Mouse (Mus musculus): ENCODE data around the gene Pecam1. TPM values are rescaled to one million over a fixed set of nuclear protein-coding genes. Genes with fewer than 3 reads are reported as not detected.
A peak's percentile ranks its signal among the peaks of the same experiment; 100 is the strongest.
"Not testable (repeated sequence)": the region's sequence is repeated elsewhere in the genome, so short reads cannot be mapped to it uniquely, and the experiment has no call there.

Gene Pecam1
- total and polyA plus RNA-seq, 2 experiments from 2014 or later, result 63.2 to 126 TPM

GRCm38 (mm10) chr11:106625577-106625976 is 124.9 kb downstream of the Pecam1 start:
- Histone ChIP-seq H3K4me2 (ENCODE audit: low read depth, low read length) (no peak overlapping the region), H3K4me3 (ENCODE audit: low read depth, low read length) (no peak overlapping the region), H3K27me3 (ENCODE audit: control insufficient read depth, insufficient read depth, low read length) (no peaks in the 10 kb centered on the region), H3K36me3 (replicated peaks; ENCODE audit: control insufficient read depth, insufficient read depth, low read length) (no peaks in the 10 kb centered on the region), H3K4me1 (ENCODE audit: control insufficient read depth, insufficient read depth) (peaks cover 5% of the 10 kb centered on the region; the same call in 1 of the 2 replicates), H3K9ac (replicated peaks; ENCODE audit: low read depth, low read length) (no peak overlapping the region), H3K27ac (ENCODE audit: low read depth) (no peak overlapping the region), H3K9me3 (replicated peaks; ENCODE audit: control insufficient read depth, low read length) (no peaks in the 10 kb centered on the region)
- TF ChIP-seq EP300 (IDR thresholded peaks at IDR 0.05; ENCODE audit: low read depth) (no peak), CTCF (IDR thresholded peaks at IDR 0.05; ENCODE audit: low read depth) (peak; percentile 9; the same call in 1 of the 2 replicates)
- DNase-seq (ENCODE audit: low spot score) (peak; percentile 1), ATAC-seq (ENCODE audit: insufficient read depth, low read depth) (no peak)
- 50% methylated on average over 3 of the region's 3 CpGs for WGBS

- peak; percentile 3 for DNase-seq (ENCODE audit: low spot score)
- H3K9ac ChIP-seq (replicated peaks; ENCODE audit: low read depth, low read length), result no peak overlapping the region
- 74% methylated on average over 2 of the region's 2 CpGs for WGBS
- ATAC-seq (ENCODE audit: insufficient read depth, low read depth), result no peak
- no peak overlapping the region for H3K4me2 ChIP-seq (ENCODE audit: low read depth, low read length)
- H3K9me3 ChIP-seq (replicated peaks; ENCODE audit: control insufficient read depth, low read length), result no peaks in the 10 kb centered on the region
- no peak overlapping the region for H3K4me3 ChIP-seq (ENCODE audit: low read depth, low read length)
- TF ChIP-seq CTCF (IDR thresholded peaks at IDR 0.05; ENCODE audit: low read depth) (no peak), EP300 (IDR thresholded peaks at IDR 0.05; ENCODE audit: low read depth) (no peak)
- H3K27ac ChIP-seq (ENCODE audit: low read depth), result no peak overlapping the region
- no peaks in the 10 kb centered on the region for H3K27me3 ChIP-seq (ENCODE audit: control insufficient read depth, insufficient read depth, low read length)
- no peaks in the 10 kb centered on the region for H3K36me3 ChIP-seq (replicated peaks; ENCODE audit: control insufficient read depth, insufficient read depth, low read length)
- H3K4me1 ChIP-seq (ENCODE audit: control insufficient read depth, insufficient read depth), result peaks cover 9% of the 10 kb centered on the region; the same call in 1 of the 2 replicates
Measured at GRCm38 (mm10) chr11:106623629-106624028, 126.8 kb downstream of the Pecam1 start.

DNA sequence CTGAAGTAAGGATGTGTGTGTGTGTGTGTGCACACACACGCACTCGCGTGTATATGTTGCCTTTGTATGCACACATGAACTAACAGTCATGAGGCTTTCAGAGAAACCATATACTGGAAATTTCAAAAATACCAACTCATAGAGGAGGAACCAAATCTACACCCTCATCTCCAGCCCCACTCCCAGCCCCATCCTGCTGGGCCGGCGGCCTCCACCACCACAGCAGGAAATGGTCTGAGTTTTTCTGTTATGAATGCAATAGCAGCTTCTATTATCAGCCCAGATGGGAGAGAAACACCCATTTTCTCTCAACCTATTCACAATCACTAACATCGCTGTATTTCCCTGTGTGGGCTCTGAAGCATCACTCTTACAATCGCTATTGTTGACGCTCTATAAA is 128.4 kb downstream of the Pecam1 start:
- Histone ChIP-seq H3K4me3 (ENCODE audit: low read depth, low read length) (no peak overlapping the region), H3K4me1 (ENCODE audit: control insufficient read depth, insufficient read depth) (peaks cover 9% of the 10 kb centered on the region; the same call in 1 of the 2 replicates), H3K9ac (replicated peaks; ENCODE audit: low read depth, low read length) (no peak overlapping the region), H3K36me3 (replicated peaks; ENCODE audit: control insufficient read depth, insufficient read depth, low read length) (no peaks in the 10 kb centered on the region), H3K27ac (ENCODE audit: low read depth) (no peak overlapping the region), H3K27me3 (ENCODE audit: control insufficient read depth, insufficient read depth, low read length) (no peaks in the 10 kb centered on the region), H3K9me3 (replicated peaks; ENCODE audit: control insufficient read depth, low read length) (no peaks in the 10 kb centered on the region), H3K4me2 (ENCODE audit: low read depth, low read length) (no peak overlapping the region)
- DNase-seq (ENCODE audit: low spot score) (peak; percentile 8), ATAC-seq (ENCODE audit: insufficient read depth, low read depth) (no peak)
- TF ChIP-seq EP300 (IDR thresholded peaks at IDR 0.05; ENCODE audit: low read depth), result no peak
- 73% methylated on average over 8 of the region's 8 CpGs for whole genome bisulfite sequencing

GRCm38 (mm10) chr11:106618768-106619167 is 131.7 kb downstream of the Pecam1 start:
- not testable (repeated sequence) for DNase-seq (ENCODE audit: low spot score); H3K27ac ChIP-seq (ENCODE audit: low read depth); H3K4me2 ChIP-seq (ENCODE audit: low read depth, low read length); H3K9me3 ChIP-seq (replicated peaks; ENCODE audit: control insufficient read depth, low read length); ATAC-seq (ENCODE audit: insufficient read depth, low read depth); H3K9ac ChIP-seq (replicated peaks; ENCODE audit: low read depth, low read length); H3K4me3 ChIP-seq (ENCODE audit: low read depth, low read length); H3K36me3 ChIP-seq (replicated peaks; ENCODE audit: control insufficient read depth, insufficient read depth, low read length); H3K27me3 ChIP-seq (ENCODE audit: control insufficient read depth, insufficient read depth, low read length)
- peaks cover 14% of the 10 kb centered on the region for H3K4me1 ChIP-seq (ENCODE audit: control insufficient read depth, insufficient read depth)
- 86% methylated on average over 3 of the region's 4 CpGs for WGBS

DNA sequence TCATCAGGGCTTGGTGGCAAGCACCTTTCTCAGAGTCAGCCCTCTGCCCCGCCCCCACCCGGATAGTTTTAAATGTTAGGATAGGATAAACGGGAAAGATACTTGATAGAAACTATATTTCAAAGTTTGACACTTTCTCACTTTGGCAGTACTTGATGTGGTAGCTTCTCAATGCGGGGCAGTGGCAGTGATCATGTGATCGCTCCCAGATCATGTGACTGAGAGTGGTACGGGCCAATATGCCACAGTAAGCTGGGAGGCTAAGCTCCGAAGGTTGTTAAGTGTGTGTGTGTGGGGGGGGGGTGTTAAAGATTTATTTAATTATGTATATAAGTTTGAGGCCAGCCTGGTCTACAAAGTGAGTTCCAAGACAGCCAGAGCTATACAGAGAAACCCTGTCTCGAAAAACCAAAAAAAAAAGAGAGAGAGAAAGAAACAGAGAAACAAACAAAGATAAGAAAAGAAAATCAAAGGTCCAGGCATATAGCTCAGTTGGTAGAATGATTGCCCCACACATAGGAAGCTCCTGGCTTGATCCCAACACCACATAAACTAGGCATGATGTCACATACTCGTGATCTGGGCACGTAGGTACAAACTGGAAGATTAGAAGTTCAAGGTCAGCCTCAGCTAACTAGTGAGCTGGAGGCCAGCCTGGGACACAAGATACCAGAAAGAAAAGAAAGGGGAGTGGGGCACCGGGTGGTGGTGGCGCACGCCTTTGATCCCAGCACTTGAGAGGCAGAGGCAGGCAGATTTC is 132.4 kb downstream of the Pecam1 start:
- WGBS, result 73% methylated on average over 13 of the region's 13 CpGs
- DNase-seq (ENCODE audit: low spot score) (no peak), ATAC-seq (ENCODE audit: insufficient read depth, low read depth) (no peak)
- TF ChIP-seq CTCF (IDR thresholded peaks at IDR 0.05; ENCODE audit: low read depth), result no peak
- TF ChIP-seq EP300 (IDR thresholded peaks at IDR 0.05; ENCODE audit: low read depth), result no peak
- H3K27ac ChIP-seq (ENCODE audit: low read depth), result no peak overlapping the region
- H3K36me3 ChIP-seq (replicated peaks; ENCODE audit: control insufficient read depth, insufficient read depth, low read length), result no peaks in the 10 kb centered on the region
- no peaks in the 10 kb centered on the region for H3K9me3 ChIP-seq (replicated peaks; ENCODE audit: control insufficient read depth, low read length)
- H3K4me1 ChIP-seq (ENCODE audit: control insufficient read depth, insufficient read depth), result peaks cover 18% of the 10 kb centered on the region
- H3K27me3 ChIP-seq (ENCODE audit: control insufficient read depth, insufficient read depth, low read length), result no peaks in the 10 kb centered on the region
- no peak overlapping the region for H3K9ac ChIP-seq (replicated peaks; ENCODE audit: low read depth, low read length)
- no peak overlapping the region for H3K4me2 ChIP-seq (ENCODE audit: low read depth, low read length)
- no peak overlapping the region for H3K4me3 ChIP-seq (ENCODE audit: low read depth, low read length)

DNA sequence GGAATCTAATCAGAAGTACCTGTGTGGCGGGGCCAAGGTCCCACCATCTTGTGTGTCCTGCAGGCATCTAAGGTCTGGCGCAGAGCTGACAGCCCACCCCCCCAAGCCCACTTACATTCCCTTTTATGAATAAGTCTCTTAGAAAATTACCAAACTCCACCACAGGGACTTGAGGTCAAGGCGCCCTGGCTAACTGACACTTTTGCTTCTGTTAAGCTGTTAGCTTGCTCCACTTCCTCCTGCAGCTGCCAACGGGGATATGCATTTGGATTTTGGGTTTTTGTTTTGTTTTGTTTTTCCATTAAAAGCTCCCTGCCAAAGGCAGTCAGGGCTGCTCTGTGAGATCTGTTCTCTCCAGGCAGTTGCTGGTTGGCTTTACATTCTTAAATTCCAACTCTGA is 134.9 kb downstream of the Pecam1 start:
- no peaks in the 10 kb centered on the region for H3K36me3 ChIP-seq (replicated peaks; ENCODE audit: control insufficient read depth, insufficient read depth, low read length)

More for the DNA sequence above, 134.9 kb downstream of the Pecam1 start:
- no peak for ATAC-seq (ENCODE audit: insufficient read depth, low read depth)
- no peak overlapping the region for H3K4me2 ChIP-seq (ENCODE audit: low read depth, low read length)
- no peak overlapping the region for H3K4me3 ChIP-seq (ENCODE audit: low read depth, low read length)
- no peak for TF ChIP-seq CTCF (IDR thresholded peaks at IDR 0.05; ENCODE audit: low read depth)
- no peak for TF ChIP-seq EP300 (IDR thresholded peaks at IDR 0.05; ENCODE audit: low read depth)
- H3K9ac ChIP-seq (replicated peaks; ENCODE audit: low read depth, low read length), result no peak overlapping the region
- H3K4me1 ChIP-seq (ENCODE audit: control insufficient read depth, insufficient read depth), result peaks cover 24% of the 10 kb centered on the region
- no peak for DNase-seq (ENCODE audit: low spot score)
- 73% methylated on average over 4 of the region's 4 CpGs for WGBS
- H3K27me3 ChIP-seq (ENCODE audit: control insufficient read depth, insufficient read depth, low read length), result no peaks in the 10 kb centered on the region
- H3K27ac ChIP-seq (ENCODE audit: low read depth), result no peak overlapping the region
- H3K9me3 ChIP-seq (replicated peaks; ENCODE audit: control insufficient read depth, low read length), result no peaks in the 10 kb centered on the region
